Mouse (Mus musculus): ENCODE data around the gene Trmt61a.

DNA sequence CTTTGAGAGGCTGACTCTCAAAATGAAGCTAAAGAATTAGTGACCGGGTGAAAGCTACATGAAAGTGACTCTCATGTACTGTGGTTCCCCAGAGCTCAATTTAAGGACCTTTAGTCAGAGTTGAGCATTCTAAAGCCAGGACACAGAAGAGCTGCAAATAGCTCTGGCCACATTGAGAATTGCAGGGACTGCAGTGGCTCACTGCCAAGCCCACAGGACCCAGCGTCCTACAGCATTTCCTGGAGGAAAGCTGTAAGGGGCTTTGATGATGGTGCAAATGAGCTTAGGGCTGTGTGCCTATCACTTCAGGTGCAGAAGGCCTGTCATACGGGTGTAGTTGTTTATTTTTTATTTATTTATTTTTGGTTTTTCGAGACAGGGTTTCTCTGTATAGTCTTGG is 30.3 kb downstream of the Trmt61a start:
- TF ChIP-seq CTCF (IDR thresholded peaks at IDR 0.05; ENCODE audit: insufficient read depth, low read length) (no peak), POLR2A (IDR thresholded peaks at IDR 0.05; ENCODE audit: borderline replicate concordance, extremely low read depth, low read depth, low read length) (no peak)

Data from lung, adult 2 months (tissue).